Mouse (Mus musculus) kidney, postnatal 0 days (tissue): ENCODE data around the gene Nmnat1. TPM values are rescaled to one million over a fixed set of nuclear protein-coding genes. Genes with fewer than 3 reads are reported as not detected.

Source experiments
- ATAC-seq: fragments of 200-750 bp; cut with Nextera tagmentation; replicated peaks from 2 replicates; pipeline ENCODE4 v1.8.0; 2017; ENCODE audit warnings: low read depth, moderate number of reproducible peaks, moderate TSS enrichment, moderate library complexity; ENCODE audit not compliant: low FRiP score
- DNase-seq: peaks from one replicate; pipeline ENCODE4 v3.0.0-alpha.2; 2016; ENCODE audit warnings: low spot score
- H3K27ac ChIP-seq: fragments of 300-500 bp; sonication (generic); 2 replicates; pipeline ENCODE4 v1.5.1; 2014; ENCODE audit warnings: mild to moderate bottlenecking
- H3K27me3 ChIP-seq: fragments of 300-500 bp; sonication (generic); 2 replicates; pipeline ENCODE4 v1.6.1; 2014; ENCODE audit warnings: low read length, mixed read lengths; ENCODE audit not compliant: insufficient read depth
- H3K36me3 ChIP-seq: fragments of 300-500 bp; sonication (generic); 2 replicates; pipeline ENCODE4 v1.6.1; 2014; ENCODE audit warnings: low read length, mixed read lengths; ENCODE audit not compliant: insufficient read depth
- H3K4me1 ChIP-seq: fragments of 300-500 bp; sonication (generic); replicated peaks from 2 replicates; pipeline ENCODE4 v1.6.1; 2014; ENCODE audit warnings: antibody characterized with exemption, low read length, mixed read lengths; ENCODE audit not compliant: insufficient read depth
- H3K4me2 ChIP-seq: fragments of 300-500 bp; sonication (generic); 2 replicates; pipeline ENCODE4 v1.6.1; 2014; ENCODE audit warnings: mild to moderate bottlenecking, low read length, moderate library complexity, mixed read lengths
- H3K4me3 ChIP-seq: fragments of 300-500 bp; sonication (generic); replicated peaks from 2 replicates; pipeline ENCODE4 v1.5.1; 2014; ENCODE audit warnings: low read depth, low read length
- H3K9ac ChIP-seq: fragments of 300-500 bp; sonication (generic); 2 replicates; pipeline ENCODE4 v1.6.1; 2014; ENCODE audit warnings: low read depth, low read length
- H3K9me3 ChIP-seq: fragments of 300-500 bp; sonication (generic); replicated peaks from 2 replicates; pipeline ENCODE4 v1.6.1; 2016; ENCODE audit warnings: low read length, inconsistent platforms, mixed read lengths
- CTCF ChIP-seq: IDR thresholded peaks from 2 replicates; pipeline ENCODE4 v1.5.1; 2016; ENCODE audit warnings: antibody characterized with exemption, low read depth, mild to moderate bottlenecking, moderate library complexity
- WGBS: fragments of 180-500 bp; shearing (Covaris S2); extraction: QIAGEN DNeasy Blood & Tissue Kit; methylation state at CpG from one replicate; pipeline ENCODE4 v1.1.7; 2014; 5-methylcytosine and 5-hydroxymethylcytosine counted together
- polyA plus RNA-seq: library from polyadenylated mRNA; unstranded; fragments of >200 nt; fragmentation: Nextera tagmentation; extraction: Ambion mirVana; gene quantifications from 2 replicates; pipeline ENCODE4 v1.2.1, GENCODE M21; 2015

The Nmnat1 gene
- polyA plus RNA-seq, 1 experiment from 2014 or later, result 9.6 TPM

- H3K36me3 ChIP-seq, result no peaks in the 10 kb centered on the region
- no peaks in the 10 kb centered on the region for H3K27me3 ChIP-seq
- no peak for TF ChIP-seq CTCF
- ATAC-seq, result no peak
- H3K4me3 ChIP-seq, result no peak overlapping the region
- H3K9ac ChIP-seq, result no peak overlapping the region
- no peaks in the 10 kb centered on the region for H3K9me3 ChIP-seq
- H3K27ac ChIP-seq, result no peak overlapping the region
- no peak overlapping the region for H3K4me2 ChIP-seq
- H3K4me1 ChIP-seq, result peaks cover 19% of the 10 kb centered on the region
- WGBS, result 90% methylated on average over 6 of the region's 6 CpGs
- DNase-seq, result no peak
Measured at GRCm38 (mm10) chr4:149523961-149524360, 39.0 kb upstream of the Nmnat1 start.

GRCm38 (mm10) chr4:149521258-149521657 lies 36.3 kb upstream of the Nmnat1 start:
- Histone ChIP-seq H3K27ac (no peak overlapping the region), H3K27me3 (no peaks in the 10 kb centered on the region), H3K4me2 (no peak overlapping the region), H3K4me1 (peaks cover 13% of the 10 kb centered on the region), H3K9me3 (no peaks in the 10 kb centered on the region), H3K36me3 (no peaks in the 10 kb centered on the region), H3K9ac (no peak overlapping the region), H3K4me3 (no peak overlapping the region)
- ATAC-seq, result no peak
- 51% methylated on average over 10 of the region's 10 CpGs for WGBS
- DNase-seq, result no peak
- TF ChIP-seq CTCF, result no peak

GRCm38 (mm10) chr4:149518351-149519220 lies 33.6 kb upstream of the Nmnat1 start:
- peak overlapping the region; percentile 83 for H3K4me3 ChIP-seq
- TF ChIP-seq CTCF, result no peak
- H3K9ac ChIP-seq, result peak overlapping the region; percentile 95
- peaks cover 7% of the 10 kb centered on the region; the same call in 1 of the 2 replicates for H3K4me1 ChIP-seq
- DNase-seq (peak; percentile 12), ATAC-seq (no peak)
- no peaks in the 10 kb centered on the region for H3K36me3 ChIP-seq
- H3K27ac ChIP-seq, result peak overlapping the region; percentile 82
- WGBS, result 5% methylated on average over 31 of the region's 52 CpGs
- peak overlapping the region; percentile 92 for H3K4me2 ChIP-seq
- no peaks in the 10 kb centered on the region for H3K9me3 ChIP-seq
- H3K27me3 ChIP-seq, result no peaks in the 10 kb centered on the region

GRCm38 (mm10) chr4:149517868-149518340 lies 32.9 kb upstream of the Nmnat1 start, which contains the start of gene Ctnnbip1:
Ctnnbip1 (plus strand) TSS chr4:149518236.
- Histone ChIP-seq H3K27ac (peak within 1 kb of the TSS; percentile 82), H3K9ac (peak within 1 kb of the TSS; percentile 95), H3K4me1 (peaks cover 7% of the 10 kb centered on the region; the same call in 1 of the 2 replicates), H3K9me3 (no peaks in the 10 kb centered on the region), H3K4me2 (peak within 1 kb of the TSS; percentile 92), H3K36me3 (no peaks in the 10 kb centered on the region), H3K4me3 (peak within 1 kb of the TSS; percentile 83), H3K27me3 (no peaks in the 10 kb centered on the region)
- TF ChIP-seq CTCF, result no peak
- ATAC-seq, result peak; percentile 99
- peak; percentile 99 for DNase-seq
- under 1% methylated on average over 44 of the region's 46 CpGs for WGBS

- TF ChIP-seq CTCF, result no peak
- ATAC-seq (no peak), DNase-seq (no peak)
- H3K27ac ChIP-seq, result no peak overlapping the region
- no peaks in the 10 kb centered on the region for H3K9me3 ChIP-seq
- H3K9ac ChIP-seq, result no peak overlapping the region
- 91% methylated on average over 5 of the region's 5 CpGs for WGBS
- peaks cover 7% of the 10 kb centered on the region; the same call in 1 of the 2 replicates for H3K4me1 ChIP-seq
- no peak overlapping the region for H3K4me3 ChIP-seq
- H3K36me3 ChIP-seq, result no peaks in the 10 kb centered on the region
- no peaks in the 10 kb centered on the region for H3K27me3 ChIP-seq
- no peak overlapping the region for H3K4me2 ChIP-seq
Measured at GRCm38 (mm10) chr4:149515706-149516105, 30.7 kb upstream of the Nmnat1 start.

GRCm38 (mm10) chr4:149512072-149512471 lies 27.1 kb upstream of the Nmnat1 start:
- no peaks in the 10 kb centered on the region for H3K4me1 ChIP-seq
- 84% methylated on average over 7 of the region's 7 CpGs for WGBS
- no peak overlapping the region for H3K4me2 ChIP-seq

More at GRCm38 (mm10) chr4:149512072-149512471, 27.1 kb upstream of the Nmnat1 start:
- DNase-seq (no peak), ATAC-seq (no peak)
- Histone ChIP-seq H3K36me3 (no peaks in the 10 kb centered on the region), H3K9ac (no peak overlapping the region), H3K27me3 (no peaks in the 10 kb centered on the region), H3K9me3 (no peaks in the 10 kb centered on the region), H3K4me3 (no peak overlapping the region), H3K27ac (no peak overlapping the region)
- TF ChIP-seq CTCF, result no peak
